ENCODE assay signal across 8 mouse cellular contexts in the genomic region with DNA sequence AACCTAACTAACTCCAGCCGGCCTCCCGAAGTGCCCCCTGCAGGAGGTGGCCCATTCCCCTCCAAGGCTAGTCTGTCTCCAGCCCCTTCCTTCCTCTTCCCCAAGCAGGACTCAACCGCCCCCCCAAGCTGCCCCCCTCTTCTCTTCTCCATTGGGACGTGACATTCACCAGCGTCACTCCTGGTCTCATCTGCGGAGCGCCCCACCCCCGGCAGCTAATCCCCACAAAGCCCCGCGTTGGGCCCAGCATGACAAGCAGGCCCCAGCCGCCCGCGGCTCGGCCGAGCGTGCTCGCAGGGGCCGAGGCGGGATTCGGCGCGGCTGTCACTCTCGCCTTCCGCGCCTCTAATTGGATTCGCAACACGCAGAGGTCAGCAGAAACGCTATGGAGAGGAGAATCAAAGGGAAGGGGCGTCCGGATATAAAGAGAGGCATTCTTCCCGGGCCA.
A peak's percentile ranks its signal among the peaks of the same experiment; 100 is the strongest.
DNase-seq lines count a peak whose midpoint lies in the region; ATAC-seq and TF ChIP-seq lines count a peak whose summit lies in the region.

No protein-coding gene starts in this region.

- under 1% methylated on average over 31 of the region's 31 CpGs for WGBS in heart, embryonic 11.5 days (ENCODE audit: insufficient replicate concordance)
- WGBS in heart, embryonic 15.5 days = 1% methylated on average over 31 of the region's 31 CpGs
- 1% methylated on average over 31 of the region's 31 CpGs for WGBS in limb, embryonic 13.5 days
- 0% methylated on average over 30 of the region's 31 CpGs for WGBS in neural tube, embryonic 12.5 days

- peak overlapping the region; percentile 75 for H3K4me2 ChIP-seq in heart, embryonic 11.5 days
- H3K4me2 ChIP-seq in heart, embryonic 15.5 days = peak overlapping the region; percentile 69
- H3K4me2 ChIP-seq in limb, embryonic 13.5 days (replicated peaks) = peak overlapping the region; percentile 67
- peak overlapping the region; percentile 54 for H3K4me2 ChIP-seq in neural tube, embryonic 12.5 days (replicated peaks)

- ATAC-seq in heart, embryonic 11.5 days (replicated peaks; ENCODE audit: insufficient number of reproducible peaks, low FRiP score, low TSS enrichment) = 0 out of 2 replicates have a peak, but pooled peaks have one; percentile 27
- 0 out of 2 replicates have a peak, but pooled peaks have one; percentile 29 for ATAC-seq in heart, embryonic 15.5 days (replicated peaks; ENCODE audit: insufficient number of reproducible peaks, insufficient read depth, low FRiP score, low read depth)
- peak; percentile 42; the same call in 1 of the 2 replicates for ATAC-seq in limb, embryonic 13.5 days (ENCODE audit: low FRiP score, low read depth)
- ATAC-seq in neural tube, embryonic 12.5 days (ENCODE audit: low FRiP score, low read depth) = peak; percentile 68

- H3K27me3 ChIP-seq in heart, embryonic 11.5 days (ENCODE audit: control insufficient read depth, insufficient read depth, low read length) = peaks cover 44% of the 10 kb centered on the region
- H3K27me3 ChIP-seq in heart, embryonic 15.5 days = peaks cover 55% of the 10 kb centered on the region
- H3K27me3 ChIP-seq in limb, embryonic 13.5 days = peaks cover 54% of the 10 kb centered on the region
- H3K27me3 ChIP-seq in neural tube, embryonic 12.5 days (replicated peaks) = no peaks in the 10 kb centered on the region

- TF ChIP-seq CTCF in brain, embryonic 14.5 days (IDR thresholded peaks at IDR 0.05; ENCODE audit: borderline replicate concordance, extremely low read depth, insufficient read depth, insufficient read length) = no peak

- no peak for DNase-seq in heart, adult 18-20 months
- peak; percentile 96 for DNase-seq in brain, embryonic 14.5 days (ENCODE audit: low read depth)
- DNase-seq in B cell, adult 2 months = no peak
- no peak for DNase-seq in spleen, adult 18-20 months

- peak overlapping the region; percentile 72 for H3K9ac ChIP-seq in heart, embryonic 11.5 days (ENCODE audit: low read depth, low read length)
- H3K9ac ChIP-seq in heart, embryonic 15.5 days = peak overlapping the region; percentile 53
- peak overlapping the region; percentile 55 for H3K9ac ChIP-seq in limb, embryonic 13.5 days
- peak overlapping the region; percentile 30; the same call in 1 of the 2 replicates for H3K9ac ChIP-seq in neural tube, embryonic 12.5 days

- H3K9me3 ChIP-seq in heart, embryonic 11.5 days (replicated peaks; ENCODE audit: control insufficient read depth, low read length) = no peaks in the 10 kb centered on the region
- H3K9me3 ChIP-seq in heart, embryonic 15.5 days (replicated peaks) = no peaks in the 10 kb centered on the region
- H3K9me3 ChIP-seq in limb, embryonic 13.5 days = no peaks in the 10 kb centered on the region
- no peaks in the 10 kb centered on the region for H3K9me3 ChIP-seq in neural tube, embryonic 12.5 days

- H3K27ac ChIP-seq in heart, embryonic 11.5 days (ENCODE audit: low read depth, low read length) = no peak overlapping the region
- no peak overlapping the region for H3K27ac ChIP-seq in heart, embryonic 15.5 days
- no peak overlapping the region; the same call in 1 of the 2 replicates for H3K27ac ChIP-seq in limb, embryonic 13.5 days
- peak overlapping the region; percentile 92 for H3K27ac ChIP-seq in neural tube, embryonic 12.5 days

- H3K4me1 ChIP-seq in heart, embryonic 11.5 days (ENCODE audit: control insufficient read depth, insufficient read depth, low read length) = peaks cover 21% of the 10 kb centered on the region
- H3K4me1 ChIP-seq in heart, embryonic 15.5 days (replicated peaks) = peaks cover 19% of the 10 kb centered on the region
- H3K4me1 ChIP-seq in limb, embryonic 13.5 days = peaks cover 53% of the 10 kb centered on the region
- H3K4me1 ChIP-seq in neural tube, embryonic 12.5 days = peaks cover 86% of the 10 kb centered on the region

- peak overlapping the region; percentile 36 for H3K4me3 ChIP-seq in heart, embryonic 11.5 days (ENCODE audit: low read depth, low read length)
- H3K4me3 ChIP-seq in heart, embryonic 15.5 days = peak overlapping the region; percentile 41
- peak overlapping the region; percentile 30 for H3K4me3 ChIP-seq in limb, embryonic 13.5 days
- H3K4me3 ChIP-seq in neural tube, embryonic 12.5 days = no peak overlapping the region; the same call in 1 of the 2 replicates

- TF ChIP-seq POLR2A in brain, embryonic 14.5 days (IDR thresholded peaks at IDR 0.05; ENCODE audit: borderline replicate concordance, extremely low read depth, insufficient read depth, insufficient read length, poor library complexity, severe bottlenecking) = no peak

- H3K36me3 ChIP-seq in heart, embryonic 11.5 days (ENCODE audit: control insufficient read depth, insufficient read depth, low read length) = no peaks in the 10 kb centered on the region
- H3K36me3 ChIP-seq in heart, embryonic 15.5 days = no peaks in the 10 kb centered on the region
- peaks cover 4% of the 10 kb centered on the region; the same call in 1 of the 2 replicates for H3K36me3 ChIP-seq in limb, embryonic 13.5 days
- peaks cover 8% of the 10 kb centered on the region for H3K36me3 ChIP-seq in neural tube, embryonic 12.5 days
